Mouse (Mus musculus) T-cell, adult 2 months (primary cell): Measurements from ENCODE around the gene Rrbp1.
A peak's percentile ranks its signal among the peaks of the same experiment; 100 is the strongest.

Experiments used
- DNase-seq: peaks from one replicate; pipeline ENCODE4 v3.0.0; 2022; ENCODE audit warnings: low spot score

Rrbp1 gene

DNA sequence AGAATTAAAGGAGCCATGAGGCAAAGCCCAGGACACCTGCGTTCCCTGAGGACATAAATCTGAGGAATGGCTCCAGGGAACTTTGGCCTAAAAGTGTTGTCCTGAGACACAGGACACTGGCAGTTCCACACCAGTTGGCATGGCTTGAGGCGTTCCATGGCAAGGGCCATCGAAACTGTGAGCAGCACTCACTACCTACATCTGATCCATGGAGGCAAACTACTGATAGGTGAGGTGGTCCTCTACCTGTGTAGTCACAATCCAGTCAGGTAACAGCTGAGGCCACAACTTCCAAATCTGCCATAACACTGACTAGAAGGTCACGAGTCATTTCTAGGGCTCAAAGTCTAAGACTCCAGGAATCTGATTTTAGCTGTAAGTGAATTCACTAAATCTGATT, 55.3 kb downstream of the Rrbp1 start:
- DNase-seq = no peak

DNA sequence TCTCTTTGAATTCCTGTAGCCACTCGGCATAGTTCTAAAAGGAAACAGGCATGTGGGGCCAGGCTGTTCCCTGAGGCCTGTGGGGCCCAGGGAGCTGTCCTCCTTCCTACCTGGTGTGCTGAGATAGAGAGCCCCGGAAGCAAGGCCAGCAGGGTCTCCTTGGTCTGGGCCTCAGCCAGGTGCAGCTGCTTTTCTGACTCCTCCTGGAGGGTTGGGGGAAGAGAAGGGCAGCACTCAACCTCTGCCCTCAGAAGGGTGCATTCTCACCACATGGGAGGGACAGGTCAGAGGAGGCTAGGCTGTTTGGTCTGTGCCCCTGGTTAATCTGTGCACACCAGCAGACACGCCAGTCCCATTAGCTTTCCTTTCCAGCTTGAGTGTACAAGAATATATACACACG, 56.1 kb downstream of the Rrbp1 start:
- DNase-seq = no peak

DNA sequence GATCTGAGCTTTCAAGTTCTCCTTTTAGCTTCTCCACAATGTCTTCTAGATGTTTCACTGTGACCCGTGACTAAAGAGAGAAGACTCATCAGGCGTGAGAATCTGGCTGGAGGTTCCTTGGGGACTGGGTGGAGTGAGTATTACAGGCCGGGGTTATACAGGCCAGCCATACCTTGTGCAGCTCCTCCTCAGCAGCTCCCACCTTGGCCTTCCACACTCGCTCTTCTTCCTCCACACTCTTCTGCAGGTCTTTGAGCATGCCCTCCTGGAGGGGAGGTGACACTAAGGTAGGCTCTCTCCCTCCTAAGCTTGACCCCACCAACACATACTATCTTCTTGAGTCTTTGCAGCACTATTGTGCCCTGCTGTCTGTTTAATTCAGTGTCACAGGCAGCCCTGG, 57.1 kb downstream of the Rrbp1 start:
- no peak for DNase-seq

DNA sequence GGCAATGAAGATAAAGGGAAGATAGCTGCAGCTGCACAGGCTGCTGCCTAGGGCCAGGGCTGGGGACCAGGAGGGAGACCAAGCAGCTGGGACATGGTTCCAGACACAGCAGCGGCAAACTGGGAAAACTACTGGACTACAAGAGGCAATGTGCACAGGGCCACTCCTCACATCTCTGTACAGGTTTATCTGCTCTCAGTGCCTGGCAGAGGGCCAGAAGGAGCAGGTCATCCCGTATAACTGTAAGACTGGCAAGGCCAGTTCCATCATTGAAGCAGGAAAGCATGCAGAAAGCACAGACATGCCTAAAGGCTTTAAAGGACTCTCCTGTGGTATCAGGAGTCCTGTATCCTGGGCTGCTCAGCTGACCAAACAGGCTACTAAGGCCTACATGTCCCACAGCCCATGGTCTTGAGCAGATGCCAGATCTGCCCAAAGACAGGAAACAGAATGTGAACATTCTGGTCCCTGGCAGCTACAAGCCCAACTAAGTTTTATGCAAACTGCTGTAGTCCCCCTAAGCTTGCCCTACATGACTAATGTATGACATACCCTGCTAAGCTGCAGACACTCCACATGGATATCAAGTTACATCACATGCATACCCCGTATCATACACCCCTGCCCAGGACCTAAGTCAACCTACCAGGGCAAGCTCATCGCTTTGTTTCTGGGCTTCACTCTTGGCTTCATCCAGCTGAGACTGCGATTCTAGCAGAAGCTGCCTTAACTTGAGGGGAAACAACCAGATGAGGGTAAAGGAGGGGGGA, 59.3 kb downstream of the Rrbp1 start:
- DNase-seq = no peak

DNA sequence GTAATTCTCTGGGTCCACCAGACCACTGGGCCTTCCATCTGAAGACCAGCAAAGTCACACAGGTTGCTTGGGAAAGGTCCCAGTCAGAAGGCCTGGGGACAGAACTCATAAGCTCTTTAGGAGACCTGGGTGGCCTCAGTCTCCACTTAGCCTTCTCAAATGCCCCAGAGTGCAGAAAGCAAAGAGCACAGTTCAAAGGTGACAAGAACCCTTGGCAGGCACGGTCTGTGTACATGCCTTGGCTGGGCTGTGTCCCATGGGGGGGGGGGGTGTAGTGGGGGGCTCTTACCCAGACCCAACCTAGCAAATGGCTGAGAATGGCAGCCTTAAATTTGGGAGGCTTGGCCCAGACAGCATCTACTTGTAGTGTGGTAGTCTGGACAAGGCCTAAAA, 60.0 kb downstream of the Rrbp1 start:
- no peak for DNase-seq

DNA sequence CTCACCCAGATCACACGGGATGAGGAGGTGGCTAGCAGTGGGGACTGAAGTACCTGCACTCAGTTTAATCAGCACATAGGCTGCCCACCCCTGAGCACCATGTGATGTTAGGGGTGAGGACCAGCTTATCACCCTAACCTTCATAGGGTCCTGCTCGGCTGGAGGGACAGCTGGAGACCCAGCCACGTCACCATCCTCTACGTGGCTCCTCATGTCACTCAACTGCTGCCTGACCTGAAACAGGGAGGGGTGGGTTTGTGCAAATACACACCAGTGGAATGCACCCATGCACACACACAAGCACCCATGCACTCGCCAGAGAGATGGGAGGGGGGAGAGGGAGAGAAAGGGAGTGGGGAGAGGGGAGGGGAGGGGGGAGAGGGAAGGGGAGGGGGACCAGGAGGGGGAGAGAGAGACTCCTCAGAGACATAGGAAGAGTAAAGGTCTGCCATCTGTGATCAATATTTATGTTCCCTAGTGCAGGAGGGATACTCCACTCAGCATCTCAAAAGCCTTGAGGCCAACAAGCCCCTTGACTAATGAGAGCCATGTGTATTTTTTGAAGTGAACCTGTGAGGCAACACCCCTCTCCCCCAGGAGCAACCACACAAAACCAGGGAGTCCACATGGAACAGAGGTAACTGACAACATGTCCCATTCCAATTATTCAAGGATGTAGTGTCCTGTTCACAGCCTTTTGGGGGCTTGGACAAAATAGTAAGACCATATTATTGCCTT, 60.6 kb downstream of the Rrbp1 start:
- DNase-seq = no peak

DNA sequence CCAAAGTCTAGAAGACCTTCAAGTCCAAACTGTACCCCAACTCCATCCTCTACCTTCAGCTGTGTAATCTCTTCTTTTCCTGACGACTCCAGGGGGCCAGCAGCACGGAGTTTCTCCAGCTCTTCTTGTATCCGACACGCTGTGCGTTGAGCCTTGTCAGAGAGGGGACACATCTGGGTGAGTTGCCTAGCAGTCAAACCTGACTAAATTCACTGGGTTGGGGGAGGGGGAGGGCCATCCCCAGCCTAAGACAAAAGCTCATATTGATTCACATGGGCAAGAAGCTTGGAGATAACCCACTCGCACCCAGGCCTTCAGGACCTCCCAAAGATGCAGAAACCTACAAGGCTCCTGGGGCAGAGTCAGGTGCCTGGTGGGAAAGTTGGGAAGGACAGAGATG, 61.8 kb downstream of the Rrbp1 start:
- no peak for DNase-seq

DNA sequence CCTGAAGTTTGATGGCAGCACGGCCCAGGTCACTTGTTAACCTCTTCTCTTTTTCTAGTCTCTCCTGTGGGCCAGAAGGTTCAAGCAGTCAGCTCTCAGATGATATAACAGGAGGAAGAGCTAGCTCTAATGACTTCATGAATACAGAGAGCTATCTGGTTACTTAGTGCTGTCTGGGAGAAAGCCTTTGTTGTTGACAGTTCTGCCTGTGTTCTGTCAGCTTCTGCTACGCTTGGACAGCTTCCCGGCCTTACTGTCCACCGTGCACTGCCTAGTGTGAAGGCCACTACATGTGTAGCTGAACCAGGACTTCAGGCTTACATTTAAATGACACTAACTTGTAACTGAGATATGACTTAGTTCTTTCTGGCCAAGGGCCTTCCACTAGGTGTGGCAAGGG, 62.6 kb downstream of the Rrbp1 start:
- DNase-seq = no peak

DNA sequence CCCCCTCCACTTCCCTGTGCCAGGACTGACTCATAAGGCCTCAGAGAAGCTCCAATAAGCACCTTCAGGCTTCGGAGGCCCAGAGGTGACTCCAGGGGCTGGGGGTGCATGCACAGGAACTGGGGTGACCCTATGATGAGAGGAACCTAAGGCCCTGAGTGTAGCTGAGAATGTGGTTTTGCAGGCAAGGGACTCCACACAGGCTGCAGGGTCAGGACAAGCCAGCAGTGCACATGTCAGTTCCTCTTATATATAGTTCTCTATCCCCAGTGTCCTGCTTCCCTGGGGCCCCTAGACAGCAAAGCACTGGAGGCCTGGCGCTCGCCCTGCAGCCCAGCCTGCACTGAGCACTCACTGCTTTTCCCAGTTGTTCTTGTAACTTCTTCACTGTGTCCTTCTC, 63.1 kb downstream of the Rrbp1 start:
- DNase-seq = no peak

DNA sequence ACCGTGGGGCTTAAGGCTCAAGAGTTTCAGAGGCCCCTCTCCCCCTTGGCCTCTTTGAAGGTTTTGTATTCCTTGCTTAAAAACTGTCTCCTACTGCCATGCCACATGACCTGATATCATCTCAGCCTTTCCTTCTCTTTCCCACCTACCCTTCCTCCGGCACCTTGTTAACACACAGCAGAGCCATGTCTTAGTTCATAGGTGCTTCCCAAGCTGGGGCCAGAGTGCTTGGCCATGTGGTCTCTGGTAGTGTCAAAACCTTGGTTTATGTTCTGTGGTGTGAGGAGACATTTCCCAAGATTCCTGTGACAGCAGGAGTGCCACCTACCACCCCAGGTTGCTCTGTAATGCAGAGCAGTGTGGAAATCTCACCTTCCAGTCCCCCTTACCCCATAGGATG, 64.7 kb downstream of the Rrbp1 start:
- no peak for DNase-seq

DNA sequence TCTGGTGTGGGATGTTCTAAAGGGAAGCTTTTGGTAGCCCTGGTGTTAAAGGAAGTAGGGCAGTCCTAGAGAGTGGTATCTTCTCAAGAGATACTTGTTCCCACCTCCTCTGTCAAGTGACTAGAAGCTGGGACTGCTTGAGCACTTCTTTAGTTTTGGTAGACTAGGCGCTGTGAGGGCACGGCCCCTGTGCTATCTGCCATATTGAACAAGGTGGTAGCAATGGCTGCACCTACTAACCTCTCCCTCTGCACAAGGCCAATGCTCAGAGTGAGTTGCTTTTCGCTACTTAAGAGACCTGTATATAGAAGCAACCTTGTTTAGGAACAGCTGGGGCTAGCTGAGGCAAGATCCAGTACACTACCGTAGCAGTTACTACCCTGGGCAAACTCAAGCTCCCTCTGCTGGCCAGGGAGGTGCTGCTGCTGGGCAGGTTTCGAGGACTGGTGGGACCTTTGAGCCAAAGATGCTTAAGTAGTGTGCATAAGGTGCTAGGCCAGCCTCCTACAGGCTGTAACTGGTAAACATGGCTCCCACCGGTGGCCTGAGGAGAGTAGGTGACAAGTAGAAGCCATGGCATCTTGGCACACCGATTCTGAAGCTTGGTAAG, 65.5 kb downstream of the Rrbp1 start:
- peak; percentile 26 for DNase-seq

DNA sequence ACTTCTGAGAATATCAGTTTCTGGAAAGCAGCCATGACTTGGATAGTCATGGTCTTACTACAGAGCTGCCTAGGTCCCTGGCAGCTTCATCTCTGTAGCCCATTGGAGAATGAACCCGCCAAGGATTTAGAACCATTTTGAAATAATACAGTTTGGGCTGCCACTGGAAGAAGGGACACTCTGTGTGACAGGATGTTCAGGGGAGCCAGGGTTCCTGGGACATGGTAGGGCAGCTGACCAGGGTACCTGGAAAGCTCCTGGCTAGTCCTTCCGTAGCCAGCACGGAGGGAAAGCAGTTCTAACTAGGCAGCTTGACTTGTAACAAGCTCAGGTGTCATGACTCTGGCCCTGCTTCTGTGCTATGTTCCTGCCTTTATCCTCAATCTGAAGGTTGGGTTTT, 66.3 kb downstream of the Rrbp1 start:
- DNase-seq = no peak

DNA sequence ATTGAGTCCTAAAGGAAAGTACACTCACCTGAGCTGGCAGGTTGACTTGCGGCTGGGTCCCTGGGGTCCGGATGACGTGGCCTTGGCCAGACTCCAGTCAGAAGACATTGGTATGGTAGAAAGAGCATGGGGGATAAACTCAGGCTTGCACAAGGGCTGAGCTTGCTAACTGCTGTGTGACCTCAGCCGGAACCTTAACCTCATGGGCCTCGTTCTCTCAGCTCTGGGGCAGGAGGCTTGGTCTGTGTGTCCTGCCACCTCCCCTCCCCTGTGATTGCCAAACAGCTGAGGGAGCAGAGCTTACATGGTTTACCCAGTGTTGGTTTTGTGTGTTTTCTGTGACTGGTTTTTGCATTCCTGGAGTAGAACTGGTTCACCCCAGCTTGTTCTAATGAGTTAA, 70.7 kb downstream of the Rrbp1 start:
- DNase-seq = no peak

DNA sequence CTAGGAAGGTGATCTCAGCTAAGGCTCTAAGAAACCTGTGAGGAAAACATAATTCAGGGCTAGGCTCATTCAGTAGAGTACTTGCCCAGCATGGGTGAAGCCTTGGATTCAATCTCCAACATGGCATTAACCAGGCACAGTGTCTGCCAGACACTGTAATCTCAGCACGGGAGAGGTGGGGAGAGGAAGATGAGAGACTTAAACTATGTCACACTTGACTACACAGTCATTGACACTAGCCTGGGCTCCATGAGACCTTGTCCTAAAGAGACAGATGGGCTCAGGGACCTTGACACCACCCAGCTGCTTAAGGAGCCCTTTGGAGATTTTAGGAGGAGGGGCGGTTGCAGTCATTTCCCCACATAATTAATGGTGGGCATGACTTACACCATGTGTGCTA, 73.2 kb downstream of the Rrbp1 start:
- DNase-seq = no peak

DNA sequence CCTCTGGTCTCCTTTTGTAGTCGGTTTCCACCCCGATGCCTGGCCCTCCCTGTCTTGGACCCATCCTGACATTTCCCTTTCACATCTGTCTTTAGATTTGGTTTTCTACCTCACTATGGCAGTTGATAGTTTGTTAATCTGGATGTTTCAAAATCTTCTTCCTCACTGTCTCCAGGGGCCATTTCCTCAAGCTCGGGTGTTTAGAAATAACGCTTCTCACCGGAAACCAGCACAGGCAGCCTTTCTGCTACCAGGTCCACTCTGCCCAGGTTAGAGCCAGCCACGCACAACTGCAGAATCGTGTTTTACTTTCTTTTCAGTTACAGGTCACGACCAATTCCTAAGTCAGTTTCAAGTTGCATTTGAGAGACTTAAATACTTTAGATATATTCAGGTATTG, 76.6 kb downstream of the Rrbp1 start:
- DNase-seq = no peak

DNA sequence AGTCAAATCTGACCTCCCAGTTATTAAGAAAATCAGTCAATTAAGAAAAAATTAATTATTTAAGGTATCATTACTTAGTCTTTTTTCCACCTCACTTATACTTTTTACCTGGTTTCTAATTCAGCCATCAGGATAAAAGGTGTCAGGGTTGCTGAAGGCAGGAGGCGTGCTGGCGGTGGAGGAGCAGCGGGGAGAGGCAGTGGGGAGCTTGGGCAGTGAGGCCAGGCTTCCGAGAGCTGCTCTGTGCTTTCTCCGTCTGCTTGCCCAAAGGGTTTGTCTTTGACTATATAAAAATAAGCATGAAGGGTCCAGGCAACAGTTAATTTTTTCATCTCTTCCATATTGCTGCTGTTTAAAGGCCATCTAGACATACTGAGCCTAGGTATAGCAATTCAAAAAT, 77.5 kb downstream of the Rrbp1 start:
- no peak for DNase-seq

DNA sequence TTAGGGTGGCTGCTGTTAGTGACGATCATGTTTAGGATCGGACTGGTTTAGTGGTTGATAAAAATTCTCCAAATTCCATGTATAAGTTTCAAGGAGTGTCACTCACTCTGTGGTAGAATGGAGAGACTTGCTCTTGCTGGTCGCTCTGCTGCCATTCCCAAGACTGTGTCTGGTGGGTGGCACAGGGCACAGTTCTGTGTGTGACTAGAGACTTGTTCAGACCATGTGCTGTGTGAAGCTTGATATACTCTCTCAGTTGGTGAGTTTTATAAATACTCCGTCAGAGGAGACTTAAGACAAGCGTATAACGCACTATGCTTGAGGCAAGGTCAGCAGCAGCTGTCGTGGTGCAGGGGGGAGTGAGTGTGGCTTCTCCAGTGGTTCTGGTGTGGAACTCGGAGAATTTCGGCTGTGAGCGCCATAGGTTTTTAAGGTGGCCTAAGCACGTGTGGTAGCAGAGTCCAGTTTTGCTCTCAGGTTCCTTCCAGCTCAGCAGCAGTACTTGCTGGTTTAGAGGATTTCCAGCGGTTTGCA, 78.7 kb downstream of the Rrbp1 start:
- DNase-seq = no peak

DNA sequence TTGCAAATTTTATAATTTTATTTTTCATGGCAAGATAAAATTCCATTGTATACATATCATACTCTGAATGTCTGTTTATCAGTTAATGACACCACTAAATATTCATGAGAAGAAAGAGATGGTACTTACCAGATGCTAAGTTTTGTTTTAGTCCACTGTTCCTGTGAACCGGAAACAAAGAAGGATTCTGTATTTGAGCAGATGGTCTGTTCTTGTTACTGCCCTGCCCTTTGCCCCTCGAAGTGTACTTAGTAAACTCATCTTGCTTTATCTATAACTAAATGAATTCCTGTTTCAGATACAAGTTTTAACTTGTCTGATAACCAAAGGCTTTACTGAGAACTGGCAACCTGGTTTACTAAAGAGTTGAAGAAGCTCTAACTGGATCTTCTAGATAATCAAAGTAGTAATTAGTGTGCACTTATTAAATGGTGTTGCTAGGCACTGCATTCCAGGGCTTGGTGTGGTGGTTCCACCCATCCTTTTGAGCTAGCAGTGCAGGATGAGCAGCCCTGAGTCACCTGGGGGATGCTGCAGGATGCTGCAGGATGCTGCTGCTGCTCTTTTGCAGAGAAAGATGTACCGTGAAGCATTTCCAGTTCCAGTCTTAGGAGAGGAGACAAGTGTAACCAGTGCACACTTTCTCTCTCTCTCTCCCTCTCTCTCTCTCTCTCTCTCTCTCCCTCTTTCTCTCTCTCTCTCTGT, 81.3 kb downstream of the Rrbp1 start:
- DNase-seq = no peak

DNA sequence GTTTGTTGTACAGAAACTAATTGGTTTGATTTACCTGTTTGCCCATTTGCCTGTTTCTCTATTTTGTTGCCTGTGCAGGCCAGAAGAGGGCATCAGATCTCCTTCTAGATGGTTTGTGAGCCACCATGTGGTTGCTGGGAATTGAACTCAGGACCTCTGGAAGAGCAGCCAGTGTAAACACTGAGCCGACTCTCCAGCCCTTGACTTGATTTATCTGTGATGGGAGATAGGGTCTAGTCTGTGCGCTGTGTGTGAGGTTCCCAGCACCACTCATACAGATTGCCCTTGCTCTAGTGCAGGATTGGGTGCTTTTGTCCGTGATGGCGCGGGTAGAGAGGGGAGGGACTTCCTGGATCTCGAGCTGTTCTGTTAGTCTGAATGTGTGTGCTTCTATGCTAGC, 85.2 kb downstream of the Rrbp1 start:
- DNase-seq = no peak

DNA sequence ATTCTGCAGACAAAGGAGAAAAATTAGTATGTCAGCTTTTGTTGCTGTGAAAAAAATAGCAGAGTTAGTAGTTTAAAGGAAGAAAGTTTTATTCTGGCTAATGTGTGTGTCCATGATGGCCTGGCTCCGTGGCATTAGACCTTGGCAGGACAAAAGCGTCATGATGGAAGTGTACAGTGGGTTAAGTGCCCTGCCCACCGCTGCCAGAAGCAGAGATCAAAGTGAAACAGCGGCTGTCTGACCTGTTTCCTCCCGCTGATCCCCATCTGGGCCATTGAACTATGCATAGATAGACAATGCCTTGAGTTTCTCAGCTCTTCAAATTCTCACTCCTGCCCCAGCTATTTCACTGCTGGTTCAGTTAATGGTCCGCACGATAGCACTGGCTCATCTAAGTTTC, 87.0 kb downstream of the Rrbp1 start:
- DNase-seq = no peak

DNA sequence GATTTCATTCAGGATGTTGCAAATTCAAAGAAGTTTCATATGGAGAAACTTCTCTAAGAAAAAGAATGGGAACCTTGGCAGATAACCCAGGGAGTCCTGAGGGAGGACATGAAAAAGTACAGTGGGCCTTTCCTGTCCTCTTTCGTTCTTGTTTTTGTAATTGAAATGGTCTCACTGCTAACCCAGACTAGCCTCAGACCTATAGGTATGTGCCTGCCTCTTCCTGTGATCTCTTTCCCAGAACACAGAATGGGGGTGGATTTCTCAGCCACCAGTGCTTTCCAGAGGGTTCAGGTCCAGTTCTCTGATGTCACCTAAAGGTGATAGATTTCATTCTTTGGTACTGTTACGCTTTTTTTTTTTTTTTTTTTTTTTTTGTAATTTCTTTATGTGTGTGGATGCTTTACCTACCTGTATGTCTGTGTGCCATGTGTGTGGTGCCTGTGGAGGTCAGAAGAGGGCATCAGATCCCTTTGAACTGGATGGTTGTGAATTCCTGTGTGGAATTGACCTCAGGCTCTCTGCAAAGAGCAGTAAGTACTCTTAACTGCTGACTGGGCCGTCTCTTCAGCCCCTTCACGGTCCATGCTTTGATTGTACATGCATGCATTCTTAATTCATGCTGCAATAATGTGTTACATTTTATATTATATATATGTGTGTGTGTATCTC, 92.1 kb downstream of the Rrbp1 start:
- no peak for DNase-seq

DNA sequence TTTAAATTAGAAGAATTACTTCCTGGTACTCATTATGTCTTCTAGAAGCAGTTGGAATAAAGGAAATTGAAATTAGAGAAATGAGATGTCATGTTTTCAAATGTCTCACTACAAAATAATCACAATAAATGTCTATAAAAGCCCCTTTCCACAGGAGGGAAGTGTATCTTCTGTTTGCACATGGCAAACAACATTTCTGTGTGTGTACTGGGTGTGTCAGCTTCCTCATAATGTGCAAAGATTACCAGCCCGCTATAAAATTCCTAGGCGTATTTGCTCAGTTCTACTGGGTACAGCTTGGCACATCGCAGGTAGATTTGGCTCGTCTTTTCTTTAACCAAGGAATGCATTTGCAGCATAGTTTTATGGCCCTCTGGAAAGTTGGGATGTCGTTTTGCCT, 93.4 kb downstream of the Rrbp1 start:
- DNase-seq = no peak
